Mouse (Mus musculus): ENCODE data around the gene Ap4b1. TPM values are rescaled to one million over a fixed set of nuclear protein-coding genes. Genes with fewer than 3 reads are reported as not detected.

The Ap4b1 gene
- polyA plus RNA-seq, 1 experiment from 2014 or later, result 25.7 TPM

DNA sequence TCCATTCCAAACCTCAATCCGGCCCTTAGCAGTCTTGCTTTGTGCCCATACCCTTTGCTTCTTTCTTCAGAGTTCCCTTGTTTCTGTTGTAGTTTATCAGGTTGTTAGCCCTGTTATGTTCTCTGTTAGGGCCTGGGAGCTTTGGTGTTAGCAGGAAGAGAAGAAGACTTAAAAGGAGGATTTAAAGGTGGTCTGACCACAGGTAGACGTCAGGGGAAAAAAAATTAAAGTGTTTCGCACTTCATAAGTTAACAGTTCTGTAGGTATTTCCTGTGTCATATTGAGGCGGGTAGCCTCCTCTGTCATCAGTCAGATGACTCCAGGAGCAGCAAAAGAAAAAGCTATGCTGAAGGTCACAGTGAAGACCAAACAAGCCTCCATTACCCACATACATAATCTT is 58.7 kb downstream of the Ap4b1 start:
- POLR2A ChIA-PET, result no interaction called here
- CTCF ChIA-PET, result interaction anchor here (1.3 kb wide), 1 partner anchor 25 kb away, joined by 3 read pairs; no protein-coding TSS in a partner anchor
- no peak for TF ChIP-seq CTCF (IDR thresholded peaks at IDR 0.05)
- in situ Hi-C loops (cut with MboI; ENCODE audit: low pct_unique_long_range_greater_than_20kb), result no loop called here
- H3K27me3 ChIP-seq, result no peaks in the 10 kb centered on the region
- no peak for ATAC-seq
- DNase-seq (ENCODE audit: low read depth, low spot score), result no peak

Other genes with a start within 250 kb of the Ap4b1 start
- not detected for gene Syt6, start 234.3 kb upstream of the Ap4b1 start, polyA plus RNA-seq (2021)
- gene Atg4a-ps, start 163.5 kb upstream of the Ap4b1 start, polyA plus RNA-seq (2021), result 7.4 TPM
- gene Olfml3, start 71.5 kb upstream of the Ap4b1 start, polyA plus RNA-seq (2021), result 3.5 TPM
- not detected for gene Gm10964, start 70.2 kb upstream of the Ap4b1 start, polyA plus RNA-seq (2021)
- 80.5 TPM for gene Hipk1, start 18.0 kb upstream of the Ap4b1 start, polyA plus RNA-seq (2021)
- gene Dclre1b, start 76 bp upstream of the Ap4b1 start, polyA plus RNA-seq (2021), result 12.0 TPM
- gene Gm43064, start 53 bp downstream of the Ap4b1 start, polyA plus RNA-seq (2021), result 0.55 TPM
- 0.35 TPM for gene Bcl2l15, start 23.1 kb downstream of the Ap4b1 start, polyA plus RNA-seq (2021)
- 1.7 TPM for gene Ptpn22, start 50.3 kb downstream of the Ap4b1 start, polyA plus RNA-seq (2021)
- gene Rsbn1, start 104.6 kb downstream of the Ap4b1 start, polyA plus RNA-seq (2021), result 13.9 TPM
- 75.0 TPM for gene Phtf1, start 158.6 kb downstream of the Ap4b1 start, polyA plus RNA-seq (2021)